Mouse (Mus musculus): Measurements from ENCODE around the gene Hmcn2.

Gene Hmcn2

DNA sequence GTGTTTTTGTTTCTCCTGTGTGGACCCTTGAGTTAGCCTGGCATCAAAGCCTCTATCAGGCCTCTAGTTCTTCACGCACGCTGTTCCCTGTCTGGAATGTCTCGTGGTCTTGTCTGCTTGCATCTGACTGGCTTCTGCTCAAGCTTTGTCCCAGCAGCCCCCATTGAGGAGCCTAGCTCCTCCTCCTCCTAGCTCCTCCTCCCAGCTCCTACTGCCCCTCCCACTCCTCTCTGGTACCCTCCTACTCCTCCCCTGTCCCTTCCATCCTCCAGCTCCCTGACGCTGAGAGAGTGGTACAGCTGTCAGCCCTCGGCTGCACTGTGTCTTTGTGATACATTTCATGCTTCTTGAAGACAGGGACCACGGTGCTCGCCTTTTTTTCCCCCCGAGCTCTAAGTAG is 104.4 kb downstream of the Hmcn2 start:
- peak; percentile 8 for DNase-seq

DNA sequence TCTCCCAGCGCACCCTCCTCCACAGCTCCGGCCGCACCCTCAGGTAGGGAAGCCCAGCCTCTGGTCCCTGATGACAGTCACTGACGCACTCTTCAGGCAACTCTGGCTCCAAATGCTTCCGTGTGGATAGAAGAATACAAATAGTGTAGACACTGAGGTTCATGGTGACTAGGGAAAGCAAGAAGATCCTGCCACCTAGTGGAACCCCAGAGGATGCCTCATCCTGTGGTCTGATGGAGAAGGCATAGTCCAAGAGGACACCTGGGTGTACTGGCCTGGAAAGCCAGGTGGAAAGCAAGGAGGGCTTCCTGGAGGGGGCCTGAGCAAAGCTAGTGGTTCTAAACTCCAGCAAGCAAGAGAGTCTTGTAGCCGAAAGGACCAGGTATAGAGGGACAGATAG is 106.7 kb downstream of the Hmcn2 start:
- DNase-seq = no peak

DNA sequence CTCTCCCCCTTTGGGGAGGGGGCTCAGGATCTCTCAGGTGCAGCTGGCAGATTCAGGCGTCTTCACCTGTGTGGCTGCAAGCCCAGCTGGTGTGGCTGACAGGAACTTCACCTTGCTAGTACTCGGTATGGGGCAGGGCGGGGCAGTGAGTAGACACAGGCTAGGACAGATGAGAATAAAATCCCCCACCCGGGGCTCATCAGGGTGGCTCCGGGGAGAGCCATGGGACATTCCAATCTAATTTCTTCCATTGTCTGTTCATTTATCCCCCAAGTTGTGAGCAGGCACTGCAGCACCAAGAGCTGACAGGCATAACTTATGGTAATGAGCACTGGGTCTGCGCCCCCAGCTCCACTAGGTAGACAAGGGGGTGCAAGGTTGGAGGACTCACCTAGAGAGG is 108.4 kb downstream of the Hmcn2 start:
- DNase-seq = no peak

DNA sequence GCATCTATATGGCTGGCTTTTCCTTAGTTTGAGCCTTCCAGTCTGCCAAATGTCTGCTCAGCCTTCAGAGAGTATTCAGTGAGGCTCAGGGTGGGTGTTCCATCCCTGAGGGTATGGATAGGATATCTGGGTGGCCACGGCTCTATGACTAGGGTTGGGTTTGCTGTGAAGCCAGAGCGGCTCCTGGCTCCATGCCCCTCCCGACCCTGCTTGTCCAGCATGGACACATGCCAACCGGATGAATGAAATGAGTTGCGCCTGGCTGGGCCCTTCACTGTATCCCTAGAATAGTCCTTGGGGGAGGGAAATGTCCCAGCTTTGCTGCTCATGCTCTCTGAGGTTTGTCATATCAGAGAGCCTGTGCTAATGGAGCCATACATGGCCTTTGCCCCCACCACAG is 117.3 kb downstream of the Hmcn2 start:
- DNase-seq = no peak

DNA sequence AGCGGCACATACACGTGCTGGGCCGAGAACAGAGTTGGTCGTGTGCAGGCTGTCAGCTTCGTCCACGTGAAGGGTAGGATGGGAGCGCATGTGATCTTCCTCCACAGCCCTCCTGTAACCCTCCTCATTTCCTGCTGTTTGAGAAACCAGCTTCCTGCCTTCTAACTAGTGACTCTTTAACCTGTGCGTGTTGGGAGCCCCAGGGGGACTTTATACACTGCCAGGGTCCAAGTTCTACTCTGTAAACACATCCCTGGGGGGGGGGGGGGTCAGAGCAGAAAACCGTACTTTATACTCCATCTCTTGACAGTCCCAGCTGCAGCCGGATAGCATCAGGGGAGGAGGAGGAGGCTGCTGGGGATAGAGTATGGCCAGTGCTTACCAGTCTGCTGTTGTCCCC is 120.5 kb downstream of the Hmcn2 start:
- no peak for DNase-seq

DNA sequence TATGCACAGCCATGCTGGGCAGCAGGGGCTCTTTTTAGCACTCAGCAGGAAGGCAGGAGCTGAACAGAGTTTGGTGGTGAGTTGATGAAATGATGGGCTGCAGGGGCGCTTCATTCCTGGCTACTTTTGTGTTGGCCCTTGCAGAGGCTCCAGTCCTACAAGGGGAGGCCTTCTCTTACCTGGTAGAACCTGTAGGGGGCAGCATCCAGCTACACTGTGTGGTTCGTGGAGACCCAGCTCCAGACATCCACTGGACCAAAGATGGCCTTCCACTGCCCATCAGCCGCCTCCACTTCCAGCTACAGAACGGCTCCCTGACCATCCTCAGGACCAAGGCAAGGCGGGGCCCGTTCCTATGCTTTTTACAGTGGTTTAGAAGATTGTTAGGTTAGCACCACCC is 121.4 kb downstream of the Hmcn2 start:
- DNase-seq = peak; percentile 34

DNA sequence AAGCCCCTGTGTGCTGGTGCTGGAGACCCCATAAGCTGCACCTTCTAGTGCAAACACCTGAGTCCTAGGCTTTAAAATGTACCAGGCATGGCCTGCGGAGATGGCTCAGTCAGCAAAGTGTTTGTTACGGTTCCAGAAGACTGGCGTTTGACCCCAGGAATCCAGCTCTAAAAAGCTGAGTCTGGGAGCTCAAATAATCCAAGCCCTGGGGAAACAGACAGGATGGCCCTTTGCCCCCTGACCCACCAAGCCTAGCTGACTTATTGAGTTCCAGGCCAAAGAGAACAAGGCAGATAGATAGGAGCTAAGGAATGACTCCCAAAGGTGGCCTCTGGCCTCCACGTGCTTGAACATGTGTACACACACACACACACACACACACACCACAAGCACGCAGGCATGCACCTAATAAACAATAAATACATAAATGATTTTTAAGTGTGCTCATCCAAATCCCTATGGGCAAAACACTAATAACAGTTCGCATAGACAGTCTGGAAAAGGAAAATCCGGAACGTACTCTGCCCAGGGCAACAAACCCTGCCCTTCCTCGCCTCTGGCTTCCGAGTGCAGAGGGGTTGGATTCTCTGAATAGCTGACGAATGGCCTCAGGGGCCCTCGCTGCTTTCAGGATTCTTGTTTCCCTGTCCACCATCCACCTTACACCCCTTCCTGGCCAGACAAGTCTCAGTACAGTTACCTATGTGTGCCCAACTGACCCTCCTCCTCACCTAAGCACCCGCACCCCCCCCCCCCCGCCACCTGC is 123.4 kb downstream of the Hmcn2 start:
- no peak for DNase-seq

DNA sequence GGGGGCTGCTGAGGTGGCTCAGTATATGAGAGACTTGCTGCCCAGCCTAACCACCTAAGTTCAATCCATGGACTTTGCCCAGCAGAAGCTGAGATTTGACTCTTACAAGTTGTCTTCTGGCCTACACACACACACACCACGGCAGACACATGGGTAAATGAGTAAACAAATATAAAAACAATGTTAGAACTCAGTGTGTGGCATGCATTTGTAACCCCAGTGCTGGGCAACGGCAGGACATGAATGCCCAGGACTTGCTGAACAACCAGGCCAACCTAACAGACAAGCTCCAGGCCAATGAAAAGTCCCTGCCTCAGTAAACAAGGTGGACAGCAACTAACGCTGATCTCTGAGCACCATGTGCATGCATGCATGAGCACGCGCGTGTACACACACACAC is 125.4 kb downstream of the Hmcn2 start:
- DNase-seq = no peak

DNA sequence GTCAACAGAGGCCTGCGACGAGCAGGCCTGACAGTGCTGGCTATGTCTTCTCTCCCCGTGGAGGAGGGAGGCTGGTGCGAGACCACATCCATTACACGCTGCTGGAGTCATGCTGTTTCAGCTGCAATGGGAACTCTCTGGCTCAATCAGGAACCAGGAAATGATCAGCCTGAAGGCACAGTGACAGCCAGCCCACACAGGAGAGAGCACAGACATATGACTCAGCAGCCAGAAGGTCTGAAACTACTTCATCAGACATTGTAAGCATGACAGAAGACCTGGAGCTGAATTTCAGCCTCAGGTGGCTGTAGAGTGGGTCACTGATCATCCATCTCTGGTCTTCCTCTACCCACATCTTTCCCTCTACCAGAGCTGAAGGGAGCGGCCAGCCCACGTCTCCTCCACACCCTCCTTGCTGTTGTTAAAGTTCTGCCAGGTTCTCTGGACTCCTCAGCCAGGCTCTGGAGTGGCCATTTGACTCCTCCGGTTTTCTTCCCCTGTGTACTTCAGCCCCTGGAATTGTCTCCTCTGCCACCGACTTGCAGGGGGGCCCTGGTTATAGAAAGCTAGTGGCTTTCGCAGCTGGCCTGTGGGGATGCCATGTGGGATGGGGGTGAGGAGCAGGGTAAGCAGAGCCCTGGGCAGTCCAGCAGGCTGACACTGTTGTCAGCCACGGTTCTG is 128.4 kb downstream of the Hmcn2 start:
- DNase-seq = no peak

DNA sequence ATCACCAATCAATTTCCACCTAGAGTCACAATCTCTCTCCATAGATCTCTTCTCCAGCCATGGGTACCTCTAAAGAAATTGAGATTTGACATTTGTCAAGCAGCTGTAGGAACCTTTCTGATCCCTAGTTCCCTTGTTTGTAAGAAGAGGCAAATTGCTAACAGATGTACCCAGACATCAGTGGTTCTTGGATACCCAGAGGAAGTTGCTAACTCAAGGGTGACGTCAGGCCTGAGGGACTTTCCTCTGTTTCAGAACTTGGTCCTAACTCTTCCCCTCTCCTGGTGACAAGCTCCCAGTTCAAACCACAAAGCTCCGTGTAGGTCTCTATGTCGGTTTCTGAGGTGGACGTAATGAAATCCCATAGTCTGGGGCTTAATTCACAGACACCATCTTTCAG is 131.8 kb downstream of the Hmcn2 start:
- DNase-seq = no peak

DNA sequence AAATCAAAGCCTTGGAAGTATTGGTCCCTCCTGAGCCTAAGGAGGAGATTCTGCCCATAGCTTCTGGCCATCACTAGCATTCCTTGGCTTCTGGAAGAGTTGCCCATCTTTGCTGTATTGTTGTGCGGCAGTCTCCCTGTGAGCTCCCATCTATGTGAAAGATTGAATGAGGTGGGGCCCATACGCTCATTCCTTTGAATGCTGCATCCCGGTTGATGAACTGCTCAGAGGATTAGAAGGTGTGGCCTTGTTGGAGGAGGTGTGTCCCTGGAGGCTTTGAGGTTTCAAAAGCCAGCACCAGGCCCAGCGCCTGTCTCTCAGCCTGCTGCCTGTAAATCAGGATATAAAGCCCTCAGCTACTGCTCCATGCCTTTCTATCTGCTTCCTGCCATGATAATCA is 132.2 kb downstream of the Hmcn2 start:
- DNase-seq = no peak

DNA sequence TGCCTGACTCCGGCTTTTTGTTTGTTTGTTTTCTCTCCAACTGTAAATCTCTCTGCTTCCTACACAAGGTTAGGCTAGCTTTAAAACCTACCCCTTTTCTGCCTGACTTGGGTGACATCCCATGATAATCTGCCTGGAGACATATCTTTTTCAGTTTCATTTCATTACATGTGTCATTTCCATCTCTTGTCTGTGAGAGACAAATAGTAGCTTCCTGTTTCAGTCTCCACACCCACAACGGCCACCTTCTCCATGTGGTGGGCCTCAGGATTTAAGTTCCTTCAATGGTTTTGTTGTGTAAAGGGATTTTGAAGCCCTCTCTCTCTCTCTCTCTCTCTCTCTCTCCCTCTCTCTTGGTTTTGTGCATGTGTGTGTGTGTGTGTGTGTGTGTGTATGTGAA is 133.3 kb downstream of the Hmcn2 start:
- DNase-seq = no peak

DNA sequence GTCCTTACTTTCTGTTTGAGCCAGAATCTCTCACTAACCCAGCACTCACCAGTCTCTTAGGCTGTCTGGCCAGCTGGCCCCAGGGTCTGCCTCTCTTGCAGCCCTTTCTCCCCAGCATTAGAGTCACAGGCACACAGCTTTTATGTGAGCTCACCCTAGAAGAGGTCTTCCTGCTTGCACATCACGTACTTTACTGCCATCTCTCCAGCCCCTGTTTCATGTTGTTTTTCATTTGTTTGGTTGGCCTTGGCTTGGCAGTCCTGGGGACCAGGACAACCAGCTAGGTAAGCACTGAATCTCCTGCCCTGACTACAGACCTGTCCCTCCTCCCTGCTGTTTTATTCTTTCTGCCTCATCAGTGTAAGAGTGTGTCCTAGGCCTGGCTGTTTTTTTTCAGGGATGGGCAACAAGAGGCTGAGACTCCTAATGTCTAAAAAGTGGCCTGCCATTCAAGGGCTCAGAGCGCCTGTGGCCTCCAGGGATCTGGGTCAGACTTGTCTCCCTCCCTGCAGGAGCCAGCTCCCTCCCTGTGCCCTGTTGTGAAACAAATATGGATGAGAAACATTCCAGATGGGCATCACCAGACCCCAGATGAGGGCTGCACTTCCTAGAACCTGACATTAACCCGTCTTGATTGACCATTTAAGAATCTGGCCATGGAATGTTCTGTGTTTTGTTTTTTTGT is 134.7 kb downstream of the Hmcn2 start:
- DNase-seq = no peak

DNA sequence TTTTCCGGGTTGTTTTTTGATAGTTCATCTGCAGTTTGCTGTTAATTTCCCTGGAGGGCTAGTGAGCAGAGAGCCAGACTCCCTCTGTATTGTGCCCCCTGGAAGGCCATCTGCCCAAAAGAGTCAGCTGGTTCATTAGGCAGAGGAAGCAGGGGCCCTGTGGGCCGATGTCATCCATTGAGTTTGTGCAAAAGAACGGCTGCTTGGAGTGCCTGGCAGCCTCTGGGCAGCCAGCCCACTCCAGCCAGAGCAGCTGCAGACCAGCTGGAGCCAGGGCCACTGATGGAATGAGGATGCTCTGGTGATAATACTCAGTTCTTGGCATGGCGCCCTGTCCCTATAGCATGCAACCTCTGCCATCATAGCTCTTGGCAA is 135.2 kb downstream of the Hmcn2 start:
- no peak for DNase-seq

DNA sequence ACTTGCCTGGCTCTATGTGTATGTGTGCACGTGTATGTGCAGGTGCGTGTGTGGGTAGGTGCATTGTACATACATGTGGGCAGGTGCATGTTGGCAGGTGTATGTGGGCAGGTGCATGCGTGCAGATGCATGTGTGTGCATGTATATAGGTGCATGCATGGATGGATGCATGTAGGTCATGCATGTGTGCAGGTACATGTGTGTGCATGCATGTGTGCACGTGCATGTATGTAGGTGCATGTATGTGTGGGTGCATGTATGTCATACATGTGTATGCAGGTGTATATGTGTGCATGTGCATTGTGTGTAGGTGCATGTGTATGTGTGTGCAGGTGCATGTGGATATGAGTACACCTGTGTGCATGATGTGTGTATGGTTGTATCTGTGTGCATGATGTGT is 135.7 kb downstream of the Hmcn2 start:
- no peak for DNase-seq

DNA sequence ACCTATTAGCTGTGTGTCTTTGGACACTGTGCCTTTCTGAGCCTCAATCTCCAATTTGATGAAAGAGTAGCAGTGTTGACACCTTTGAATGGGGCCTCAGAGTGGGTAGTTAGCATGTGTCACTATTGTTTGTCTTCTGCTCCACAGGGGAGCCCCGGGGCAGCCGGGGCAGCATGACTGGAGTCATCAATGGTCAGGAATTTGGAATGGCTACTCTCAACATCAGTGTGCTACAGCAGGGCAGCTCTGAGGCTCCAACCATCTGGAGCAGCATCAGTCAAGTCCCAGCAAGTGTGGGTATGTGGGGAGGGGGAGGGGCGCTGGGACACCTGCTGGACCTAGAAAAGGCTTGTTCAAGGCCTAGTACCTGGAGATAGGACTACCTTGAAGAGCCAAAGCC is 136.4 kb downstream of the Hmcn2 start:
- no peak for DNase-seq

DNA sequence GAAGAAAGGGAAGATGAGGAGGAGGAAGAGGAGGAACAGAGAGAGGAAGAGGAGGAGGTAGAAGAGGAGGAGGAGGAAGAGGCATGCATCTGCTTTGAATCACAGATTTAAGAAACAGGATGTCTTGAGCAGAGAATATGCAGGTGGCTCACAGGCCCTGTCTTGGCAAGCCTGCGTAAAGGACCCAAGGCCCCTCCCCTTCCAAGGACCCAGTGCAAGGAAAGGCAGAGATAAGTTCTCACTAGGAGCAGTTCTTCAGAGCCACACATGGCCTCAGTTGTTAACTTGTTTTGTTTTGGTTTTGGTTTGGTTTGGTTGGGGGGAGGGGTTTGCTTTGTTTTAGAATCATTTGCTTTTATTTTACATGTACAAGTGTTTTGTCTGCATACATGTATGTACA is 137.3 kb downstream of the Hmcn2 start:
- DNase-seq = peak; percentile 63

DNA sequence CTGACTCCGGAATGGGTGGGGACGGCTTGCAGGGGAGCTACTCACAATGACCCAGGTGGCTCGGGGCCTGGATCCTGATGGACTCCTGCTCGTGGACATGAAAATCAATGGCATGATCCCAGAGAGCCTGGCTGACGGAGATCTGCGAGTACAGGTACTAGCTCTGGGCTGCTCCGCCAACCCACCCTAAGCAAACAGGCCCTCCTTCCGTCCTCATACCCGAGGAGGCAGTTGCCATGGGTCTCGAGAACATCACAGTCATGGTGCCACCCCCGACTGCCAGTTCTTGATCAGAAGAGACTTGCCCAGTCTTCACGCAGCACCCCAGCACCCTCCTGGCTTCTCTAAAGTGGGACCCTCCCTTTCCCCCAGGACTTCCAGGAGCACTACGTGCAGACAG is 138.8 kb downstream of the Hmcn2 start:
- no peak for DNase-seq

DNA sequence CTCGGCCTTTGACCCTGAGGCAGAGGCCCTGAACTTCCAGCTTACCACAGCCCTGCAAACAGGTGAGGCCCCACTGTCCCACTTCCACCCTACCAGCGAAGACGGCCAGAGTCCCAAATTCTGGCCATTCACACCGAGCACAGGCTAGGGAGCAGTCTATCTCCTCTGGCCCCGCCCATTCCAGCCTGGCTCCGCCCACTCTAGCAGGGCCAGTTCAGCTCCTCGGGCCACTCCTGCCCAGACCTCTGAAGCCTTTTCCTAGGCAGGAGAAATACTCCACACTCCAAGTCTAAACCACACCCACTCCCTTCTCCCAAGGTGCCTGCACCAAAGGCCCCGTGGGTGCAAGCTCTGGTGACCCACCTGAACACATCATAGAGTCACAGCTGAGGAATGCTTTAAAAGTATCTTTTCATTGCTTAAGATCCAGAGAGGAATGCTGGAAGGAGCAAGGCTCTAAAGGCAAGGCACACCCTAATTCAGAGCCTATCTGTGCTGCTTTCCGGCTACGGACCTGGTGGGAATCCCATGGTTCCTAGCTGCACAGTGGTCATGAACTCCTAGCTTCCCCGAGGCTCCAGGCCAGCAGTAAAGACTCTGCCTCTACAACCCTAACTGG is 139.5 kb downstream of the Hmcn2 start:
- DNase-seq = no peak

DNA sequence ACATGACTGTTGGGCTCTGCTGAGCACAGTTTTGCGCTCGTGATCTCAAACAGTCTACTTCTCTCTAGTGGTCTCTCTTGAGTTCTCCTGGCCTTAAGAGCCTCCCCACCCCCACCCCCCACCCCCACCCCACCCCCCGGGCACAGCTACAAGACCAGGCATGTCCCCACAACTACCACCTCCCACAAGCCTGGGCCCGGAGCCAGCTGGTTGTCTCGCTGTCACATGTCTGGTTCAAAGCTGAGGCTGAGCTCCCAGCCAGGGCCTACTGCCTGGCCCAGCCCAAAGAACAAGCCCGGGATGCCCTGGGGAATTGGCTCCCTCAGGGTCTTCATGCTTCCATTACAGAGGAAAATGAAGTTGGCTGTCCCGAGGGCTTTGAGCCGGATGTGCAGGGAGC is 140.1 kb downstream of the Hmcn2 start:
- no peak for DNase-seq

DNA sequence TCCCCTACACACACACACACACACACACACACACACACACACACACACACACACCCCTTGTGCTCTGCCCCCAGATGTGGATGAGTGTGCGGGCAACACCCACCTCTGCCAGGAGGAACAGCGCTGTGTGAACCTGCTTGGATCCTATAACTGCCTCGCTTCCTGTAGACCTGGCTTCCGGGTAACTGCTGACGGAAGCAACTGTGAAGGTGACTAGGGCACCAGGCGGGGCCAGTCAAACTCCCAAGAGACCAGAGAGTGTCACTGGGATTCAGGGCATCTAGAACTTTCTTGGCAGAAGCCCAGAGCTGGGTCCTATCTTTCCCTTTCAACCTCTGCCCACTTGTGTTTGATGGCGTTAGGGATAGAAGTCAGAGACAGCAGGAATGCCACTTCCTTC is 141.2 kb downstream of the Hmcn2 start:
- no peak for DNase-seq

DNA sequence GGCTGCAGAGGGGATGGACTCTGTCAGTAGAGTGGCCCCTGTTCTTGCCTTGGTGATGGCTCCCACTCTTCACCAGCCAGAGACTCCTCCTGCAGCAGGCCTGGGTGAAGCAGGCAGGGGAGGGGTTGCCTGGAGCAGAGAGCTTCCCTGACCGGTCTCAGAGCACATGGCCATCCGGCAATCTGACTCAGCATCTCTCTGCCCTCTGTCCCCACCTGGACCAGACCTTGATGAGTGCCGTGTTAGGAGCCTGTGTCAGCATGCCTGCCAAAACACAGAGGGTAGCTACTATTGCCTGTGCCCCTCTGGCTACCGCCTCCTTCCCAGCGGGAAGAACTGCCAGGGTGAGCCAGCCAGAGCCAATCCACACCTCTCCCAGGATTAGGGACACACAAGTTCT is 144.2 kb downstream of the Hmcn2 start:
- no peak for DNase-seq

DNA sequence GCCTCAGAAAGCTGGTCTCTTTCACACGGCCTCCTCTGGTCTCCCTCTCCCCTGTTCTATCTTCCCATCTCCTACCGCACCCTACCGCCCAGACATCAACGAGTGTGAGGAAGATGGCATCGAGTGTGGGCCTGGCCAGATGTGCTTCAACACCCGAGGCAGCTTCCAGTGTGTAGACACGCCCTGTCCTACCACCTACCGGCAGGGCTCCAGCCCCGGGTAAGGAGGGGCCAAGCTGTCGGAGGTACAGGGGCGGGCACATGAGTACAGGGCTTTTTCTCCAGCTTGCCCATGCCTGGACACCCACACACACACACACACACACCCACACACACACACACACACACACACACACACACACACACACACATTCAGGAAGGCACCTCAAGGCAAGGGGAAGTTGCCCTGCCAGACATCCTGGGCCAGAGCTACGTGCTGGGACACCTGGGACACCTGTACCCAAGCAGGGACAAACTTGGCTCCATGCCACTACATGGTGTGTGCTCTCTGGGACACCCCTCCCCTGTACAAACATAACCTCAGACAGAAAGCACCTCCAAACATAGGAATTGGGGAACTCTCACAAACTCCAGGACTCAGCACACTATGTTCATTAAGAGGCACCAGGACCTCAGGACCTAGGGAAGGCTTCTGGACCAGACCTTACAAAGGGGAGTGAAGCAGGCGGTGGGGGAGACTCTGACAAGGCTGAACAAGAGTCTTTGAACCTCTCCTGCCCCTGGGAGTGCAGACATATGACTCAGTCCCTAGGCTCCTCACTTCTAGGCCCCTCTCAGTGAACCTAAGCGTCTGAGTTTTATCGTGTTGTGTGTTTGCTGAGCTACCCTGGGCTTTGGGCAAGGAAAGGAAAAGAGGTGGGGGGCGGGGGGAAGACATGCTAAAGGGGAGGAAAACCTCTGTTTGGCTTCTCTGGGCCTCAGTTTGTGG is 145.0 kb downstream of the Hmcn2 start:
- DNase-seq = peak; percentile 30

All from thymus, postnatal 14 days (tissue).